Mouse (Mus musculus) thymus, postnatal 0 days (tissue): ENCODE measurements at regions not wholly inside any gene's neighbourhood (a gene's known extent, or its start where the extent isn't known, plus 50 kb on each side); places are given as distances from the start of the nearest gene placed in this dataset.
A peak's percentile ranks its signal among the peaks of the same experiment; 100 is the strongest.

Experiments used
- DNase-seq: peaks from one replicate; pipeline ENCODE4 v3.0.0-alpha.2; 2015; ENCODE audit warnings: low spot score

DNA sequence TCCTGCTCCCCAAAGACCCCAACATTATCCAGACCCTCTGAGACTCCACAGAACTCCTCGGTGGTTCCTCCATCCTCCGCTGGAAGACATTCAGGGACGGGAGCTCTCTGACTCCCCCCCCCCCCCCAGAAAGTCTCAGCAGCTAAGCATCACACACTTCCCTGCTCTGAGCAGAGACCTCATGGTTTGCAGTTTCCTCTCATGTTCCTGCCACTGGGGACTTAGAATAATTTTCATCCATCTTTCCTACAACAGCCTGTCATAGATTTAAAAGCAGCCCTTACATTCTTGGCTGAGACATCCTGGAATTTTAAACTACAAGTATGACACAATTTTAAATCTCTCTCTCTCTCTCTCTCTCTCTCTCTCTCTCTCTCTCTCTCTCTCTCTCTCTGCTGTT lies 69.2 kb downstream of the Gpr65 start:
- no peak for DNase-seq

DNA sequence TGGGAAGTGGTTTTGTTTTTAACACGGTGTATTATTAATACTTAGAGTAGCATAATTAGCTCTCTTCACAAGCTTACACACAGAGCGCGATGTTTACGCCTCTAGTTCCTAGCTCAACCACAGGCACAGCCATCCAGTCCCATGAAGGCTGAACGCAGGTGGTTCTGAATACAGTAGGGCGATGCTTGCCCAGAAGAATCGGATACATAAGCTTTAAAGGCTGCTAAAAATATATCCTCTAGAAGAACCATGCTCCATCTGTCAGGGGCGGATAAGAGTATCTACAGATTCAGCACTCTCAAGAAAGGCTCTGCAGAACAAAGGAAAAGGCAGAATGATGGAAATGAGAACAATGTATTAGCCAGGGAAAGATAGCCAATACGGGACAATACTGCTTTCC lies 71.1 kb downstream of the Gpr65 start:
- no peak for DNase-seq

- peak; percentile 38 for DNase-seq
Measured at GRCm38 (mm10) chr12:98342158-98342557, 73.7 kb downstream of the Gpr65 start.

DNA sequence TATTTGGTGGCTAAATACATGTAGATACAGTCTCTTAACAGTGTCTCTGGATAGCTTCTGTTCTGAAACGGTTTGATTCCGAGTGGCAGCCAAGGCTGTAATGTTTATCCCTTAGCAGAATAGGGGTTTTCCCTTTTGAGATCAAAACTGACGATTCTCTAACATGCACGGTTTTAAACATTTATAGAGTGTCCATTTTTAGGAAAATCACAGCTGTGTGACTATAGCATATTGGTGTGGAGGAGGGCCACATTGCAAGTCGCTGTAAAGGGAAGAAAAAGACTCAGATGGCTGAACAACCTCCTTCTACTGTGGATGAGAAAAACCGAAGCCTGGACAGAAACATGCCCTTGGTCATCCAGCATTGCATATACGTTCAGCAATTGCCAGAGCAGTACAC lies 75.2 kb downstream of the Gpr65 start:
- no peak for DNase-seq

DNA sequence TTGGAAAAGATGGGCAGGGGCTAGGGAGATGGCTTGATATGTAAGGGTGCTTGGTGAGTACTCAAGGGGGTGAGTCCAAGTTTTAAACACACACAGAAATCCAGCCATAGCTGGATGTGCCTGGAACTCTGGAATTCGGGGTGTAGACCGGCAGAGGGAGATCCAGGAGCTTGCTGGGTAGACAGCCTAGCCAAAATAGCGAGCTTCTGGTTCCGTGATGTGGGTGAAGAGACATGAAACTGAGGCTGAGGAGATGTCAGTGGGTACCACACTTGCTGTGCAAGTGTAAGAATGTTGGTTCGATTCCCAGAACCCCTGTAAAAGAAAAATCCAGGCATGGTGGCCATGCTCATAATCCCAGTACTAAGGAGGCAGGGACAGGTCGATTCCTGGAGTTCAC lies 78.6 kb downstream of the Gpr65 start:
- no peak for DNase-seq

DNA sequence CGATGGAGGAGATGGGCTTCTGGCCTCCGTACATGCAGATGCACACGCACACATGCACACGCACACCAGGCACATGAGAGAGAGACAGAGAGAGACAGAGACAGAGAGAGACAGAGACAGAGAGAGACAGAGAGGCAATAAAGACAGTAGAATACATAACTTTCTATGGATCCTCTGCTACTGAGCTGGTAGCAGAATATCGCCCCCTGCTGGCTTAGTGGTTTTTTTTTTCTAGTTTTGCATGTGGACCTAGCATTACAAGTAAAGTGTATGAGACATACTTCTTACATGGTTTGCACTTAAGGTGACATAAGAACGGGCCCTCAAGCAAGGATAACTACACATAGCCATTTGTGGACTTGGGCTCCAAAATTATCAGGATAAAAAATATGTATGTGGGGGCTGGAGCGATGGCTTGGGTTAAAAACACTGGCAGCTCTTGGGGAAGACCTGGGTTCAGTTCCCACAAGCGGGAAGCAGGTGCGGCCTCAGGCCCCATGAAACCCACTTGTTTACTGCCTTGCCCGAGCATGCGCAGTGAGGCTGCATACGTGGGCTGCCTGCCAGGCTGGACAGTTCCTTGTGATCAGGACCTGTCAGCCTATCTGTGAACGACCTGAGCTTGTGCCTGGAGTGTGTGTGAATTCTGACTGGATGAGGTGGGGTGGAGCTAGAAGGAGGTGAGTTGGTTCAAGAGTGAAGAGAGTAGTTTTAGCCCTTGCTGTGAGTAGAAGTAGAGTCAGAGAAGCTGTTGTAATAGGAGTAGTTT lies 79.3 kb downstream of the Gpr65 start:
- peak; percentile 63 for DNase-seq

- DNase-seq = no peak
Measured at GRCm38 (mm10) chr12:98349864-98350643, 81.6 kb downstream of the Gpr65 start.

DNA sequence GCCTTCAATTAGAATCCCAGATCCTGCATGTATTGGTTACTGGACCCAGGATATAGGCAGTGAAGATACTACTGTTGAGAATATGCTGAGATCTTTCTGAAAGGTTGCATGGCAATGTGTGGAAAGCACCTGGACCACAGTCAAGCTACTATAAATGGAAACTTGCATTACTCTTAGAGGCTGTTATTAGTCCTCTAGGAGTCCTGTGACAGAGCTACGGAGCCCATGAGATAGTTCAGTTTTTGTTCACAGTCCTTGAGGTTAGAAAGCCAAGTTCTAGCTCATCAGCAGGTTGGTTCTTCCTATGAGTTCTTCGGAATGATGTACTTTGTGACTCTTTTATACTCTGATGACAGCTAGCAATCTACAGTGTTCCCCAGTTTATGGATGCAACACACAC lies 84.0 kb downstream of the Gpr65 start:
- no peak for DNase-seq

- no peak for DNase-seq
Measured at GRCm38 (mm10) chr12:98354545-98354944, 86.1 kb downstream of the Gpr65 start.

DNA sequence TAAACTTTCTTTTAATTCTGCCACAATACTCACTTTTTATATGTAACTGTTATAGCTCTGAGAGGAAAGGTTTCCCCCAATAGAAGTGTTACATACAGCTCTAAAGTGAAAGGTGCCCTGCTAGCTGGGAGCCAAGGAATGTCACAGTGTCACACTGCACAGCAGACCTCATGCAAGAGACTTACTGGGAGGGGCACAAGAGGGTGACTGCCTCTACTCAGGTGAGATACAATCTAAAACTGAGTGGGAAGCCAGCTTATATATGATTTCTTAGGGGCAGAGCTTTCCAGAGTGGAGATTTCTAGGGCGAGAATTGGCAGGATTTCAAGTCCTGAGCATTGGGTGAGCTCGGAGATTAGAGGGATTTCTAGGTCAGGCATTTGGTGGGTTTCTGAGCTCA lies 99.1 kb downstream of the Gpr65 start:
- no peak for DNase-seq

GRCm38 (mm10) chr12:98370771-98371170 lies 102.3 kb downstream of the Gpr65 start:
- no peak for DNase-seq

GRCm38 (mm10) chr12:98375214-98375910 lies 106.9 kb downstream of the Gpr65 start:
- DNase-seq = no peak
